Mouse (Mus musculus) activated CD4-positive, CD25-positive, alpha-beta regulatory T cell, adult 4 months (primary cell): Measurements from ENCODE around the gene Sema3f. TPM values are rescaled to one million over a fixed set of nuclear protein-coding genes. Genes with fewer than 3 reads are reported as not detected.

Source experiments
- ATAC-seq: one replicate; pipeline ENCODE4 v1.8.0; 2017
- polyA plus RNA-seq, 2 experiments: library from polyadenylated mRNA; unstranded; fragments of 100-300 nt; shearing (Covaris generic); gene quantifications; one replicate each; pipeline ENCODE4 v1.2.1; 2017

Sema3f gene
- polyA plus RNA-seq, 2 experiments from 2014 or later, result not detected

- ATAC-seq, result no peak
Measured at GRCm38 (mm10) chr9:107659551-107659950, 50.7 kb downstream of the Sema3f start.

- no peak for ATAC-seq
Measured at GRCm38 (mm10) chr9:107658096-107658495, 52.2 kb downstream of the Sema3f start.

GRCm38 (mm10) chr9:107657144-107657543 lies 53.1 kb downstream of the Sema3f start:
- ATAC-seq, result no peak

- no peak for ATAC-seq
Measured at GRCm38 (mm10) chr9:107654585-107654984, 55.7 kb downstream of the Sema3f start.

- ATAC-seq, result no peak
Measured at GRCm38 (mm10) chr9:107653474-107653873, 56.8 kb downstream of the Sema3f start.

- no peak for ATAC-seq
Measured at GRCm38 (mm10) chr9:107650708-107651481, 59.4 kb downstream of the Sema3f start.

GRCm38 (mm10) chr9:107650225-107650624 lies 60.0 kb downstream of the Sema3f start:
- ATAC-seq, result no peak

- no peak for ATAC-seq
Measured at GRCm38 (mm10) chr9:107648767-107649166, 61.5 kb downstream of the Sema3f start.

GRCm38 (mm10) chr9:107646975-107647374 lies 63.3 kb downstream of the Sema3f start:
- ATAC-seq, result no peak

GRCm38 (mm10) chr9:107645577-107645976 lies 64.7 kb downstream of the Sema3f start:
- ATAC-seq, result peak; percentile 55

GRCm38 (mm10) chr9:107645153-107645510 lies 65.1 kb downstream of the Sema3f start:
- no peak for ATAC-seq

- ATAC-seq, result peak; percentile 86
Measured at GRCm38 (mm10) chr9:107644495-107645152, 65.7 kb downstream of the Sema3f start.

- ATAC-seq, result no peak
Measured at GRCm38 (mm10) chr9:107643544-107644214, 66.6 kb downstream of the Sema3f start.

GRCm38 (mm10) chr9:107641666-107642065 lies 68.6 kb downstream of the Sema3f start:
- no peak for ATAC-seq

GRCm38 (mm10) chr9:107640257-107640772 lies 70.0 kb downstream of the Sema3f start:
- no peak for ATAC-seq

GRCm38 (mm10) chr9:107637070-107637469 lies 73.2 kb downstream of the Sema3f start:
- ATAC-seq, result no peak

GRCm38 (mm10) chr9:107635279-107636028 lies 74.8 kb downstream of the Sema3f start, which contains the start of gene Gnai2:
Gnai2 (minus strand) TSS chr9:107635367.
- ATAC-seq, result peak; percentile 79

GRCm38 (mm10) chr9:107634406-107635278 lies 75.6 kb downstream of the Sema3f start:
- ATAC-seq, result no peak

GRCm38 (mm10) chr9:107633661-107634405 lies 76.4 kb downstream of the Sema3f start:
- ATAC-seq, result no peak

GRCm38 (mm10) chr9:107633091-107633660 lies 77.1 kb downstream of the Sema3f start:
- peak; percentile 69 for ATAC-seq
